Mouse (Mus musculus) embryonic facial prominence, embryonic 13.5 days (tissue): ENCODE results near the gene Krt82. TPM values are rescaled to one million over a fixed set of nuclear protein-coding genes. Genes with fewer than 3 reads are reported as not detected.
"Not testable (repeated sequence)": the region's sequence is repeated elsewhere in the genome, so short reads cannot be mapped to it uniquely, and the experiment has no call there.

ENCODE experiments used
- ATAC-seq: fragments of 200-750 bp; cut with Nextera tagmentation; 2 replicates; pipeline ENCODE4 v1.8.0; 2017; ENCODE audit warnings: low read depth; ENCODE audit not compliant: insufficient number of reproducible peaks, insufficient read depth, low FRiP score, low TSS enrichment
- H3K27ac ChIP-seq: fragments of 300-500 bp; sonication (generic); 2 replicates; pipeline ENCODE4 v1.5.1; 2015; ENCODE audit warnings: moderate library complexity, mild to moderate bottlenecking, inconsistent platforms
- H3K27me3 ChIP-seq: fragments of 300-500 bp; sonication (generic); 2 replicates; pipeline ENCODE4 v1.6.1; 2015; ENCODE audit warnings: mild to moderate bottlenecking, inconsistent platforms
- H3K36me3 ChIP-seq: fragments of 300-500 bp; sonication (generic); 2 replicates; pipeline ENCODE4 v1.6.1; 2015; ENCODE audit warnings: mild to moderate bottlenecking, inconsistent platforms
- H3K4me1 ChIP-seq: fragments of 300-500 bp; sonication (generic); 2 replicates; pipeline ENCODE4 v1.6.1; 2015; ENCODE audit warnings: inconsistent platforms
- H3K4me2 ChIP-seq: fragments of 300-500 bp; sonication (generic); 2 replicates; pipeline ENCODE4 v1.6.1; 2015; ENCODE audit warnings: moderate library complexity, mild to moderate bottlenecking, inconsistent platforms
- H3K4me3 ChIP-seq: fragments of 300-500 bp; sonication (generic); 2 replicates; pipeline ENCODE4 v1.5.1; 2015; ENCODE audit warnings: mild to moderate bottlenecking, inconsistent platforms
- H3K9ac ChIP-seq: fragments of 300-500 bp; sonication (generic); 2 replicates; pipeline ENCODE4 v1.6.1; 2015; ENCODE audit warnings: mild to moderate bottlenecking, inconsistent platforms
- H3K9me3 ChIP-seq: fragments of 300-500 bp; sonication (generic); 2 replicates; pipeline ENCODE4 v1.6.1; 2016; ENCODE audit warnings: inconsistent platforms
- WGBS: fragments of 180-500 bp; shearing (Covaris S2); methylation state at CpG from one replicate; pipeline ENCODE4 v1.1.7; 2015; ENCODE audit warnings: mixed read lengths; 5-methylcytosine and 5-hydroxymethylcytosine counted together
- polyA plus RNA-seq: library from polyadenylated mRNA; unstranded; fragments of >200 nt; fragmentation: Nextera tagmentation; extraction: Ambion mirVana; gene quantifications from 2 replicates; pipeline ENCODE4 v1.2.1, GENCODE M21; 2015

Krt82 gene
- polyA plus RNA-seq, 1 experiment from 2014 or later = not detected

- no peak overlapping the region for H3K9ac ChIP-seq
- H3K4me2 ChIP-seq = peak overlapping the region; percentile 47
- no peaks in the 10 kb centered on the region for H3K9me3 ChIP-seq
- H3K27me3 ChIP-seq = peaks cover 24% of the 10 kb centered on the region
- peaks cover 20% of the 10 kb centered on the region for H3K4me1 ChIP-seq
- under 1% methylated on average over 11 of the region's 11 CpGs for WGBS
- no peak overlapping the region for H3K4me3 ChIP-seq
- no peaks in the 10 kb centered on the region for H3K36me3 ChIP-seq
- H3K27ac ChIP-seq = no peak overlapping the region
- ATAC-seq = peak; percentile 66; the same call in 1 of the 2 replicates
These were observed 2.7 kb upstream of the Krt82 start for GRCm38 (mm10) chr15:101553169-101553568.

DNA sequence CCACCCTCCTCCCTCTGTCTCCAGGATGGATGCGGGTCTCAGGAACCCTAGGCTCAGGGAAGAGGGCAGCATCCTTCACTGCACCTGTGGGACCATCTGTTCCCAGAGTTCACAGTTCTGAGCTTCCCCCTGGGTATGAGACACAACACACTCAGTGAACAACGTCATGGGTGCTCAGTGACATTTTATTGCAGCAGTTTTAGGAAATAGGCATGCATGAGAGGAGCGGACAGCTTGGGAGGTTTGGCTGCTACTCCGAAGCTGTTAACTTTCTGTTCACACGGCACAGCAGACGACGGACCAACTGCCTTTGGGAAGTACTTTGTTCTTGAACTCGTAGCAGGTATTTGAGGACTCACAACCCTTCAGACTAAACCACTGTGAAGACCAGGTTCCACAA, 1.7 kb upstream of the Krt82 start:
- no peak overlapping the region for H3K9ac ChIP-seq
- ATAC-seq = no peak
- peaks cover 11% of the 10 kb centered on the region for H3K4me1 ChIP-seq
- H3K27me3 ChIP-seq = peaks cover 24% of the 10 kb centered on the region
- no peak overlapping the region for H3K27ac ChIP-seq
- no peaks in the 10 kb centered on the region for H3K36me3 ChIP-seq
- 77% methylated on average over 8 of the region's 8 CpGs for WGBS
- H3K4me3 ChIP-seq = no peak overlapping the region
- H3K9me3 ChIP-seq = no peaks in the 10 kb centered on the region
- no peak overlapping the region for H3K4me2 ChIP-seq

- Histone ChIP-seq H3K9ac (no peak overlapping the region), H3K27ac (no peak overlapping the region), H3K9me3 (no peaks in the 10 kb centered on the region), H3K27me3 (no peaks in the 10 kb centered on the region), H3K4me2 (no peak overlapping the region), H3K36me3 (no peaks in the 10 kb centered on the region), H3K4me1 (peaks cover 19% of the 10 kb centered on the region), H3K4me3 (no peak overlapping the region)
- no peak for ATAC-seq
- WGBS = 43% methylated on average over 3 of the region's 3 CpGs
These were observed 6.0 kb downstream of the Krt82 start for GRCm38 (mm10) chr15:101544478-101544877.

GRCm38 (mm10) chr15:101542543-101542942, 7.9 kb downstream of the Krt82 start:
- peaks cover 19% of the 10 kb centered on the region for H3K4me1 ChIP-seq
- H3K4me2 ChIP-seq = no peak overlapping the region
- no peak overlapping the region; the same call in 1 of the 2 replicates for H3K27ac ChIP-seq
- no peak for ATAC-seq
- WGBS = 66% methylated on average over 9 of the region's 9 CpGs
- no peaks in the 10 kb centered on the region for H3K27me3 ChIP-seq
- no peaks in the 10 kb centered on the region for H3K9me3 ChIP-seq
- no peak overlapping the region for H3K4me3 ChIP-seq
- H3K36me3 ChIP-seq = no peaks in the 10 kb centered on the region
- no peak overlapping the region for H3K9ac ChIP-seq

DNA sequence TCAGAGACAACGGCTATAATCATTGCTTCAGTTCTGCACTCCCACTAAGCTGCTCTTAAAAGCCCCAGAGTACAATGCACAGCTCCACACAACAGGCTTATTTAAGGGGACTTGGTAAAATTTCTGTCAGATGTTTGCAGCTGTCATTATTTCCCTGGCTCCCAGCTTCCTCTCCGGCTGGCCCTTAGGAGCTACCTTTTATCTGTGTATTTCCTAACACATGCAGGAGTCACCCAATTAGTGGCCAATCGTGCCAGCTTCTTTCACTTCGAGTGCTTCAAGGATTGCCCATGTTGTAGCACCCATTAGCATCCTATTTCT, 11.9 kb downstream of the Krt82 start:
- Histone ChIP-seq H3K9ac (no peak overlapping the region), H3K9me3 (no peaks in the 10 kb centered on the region), H3K36me3 (no peaks in the 10 kb centered on the region), H3K27ac (no peak overlapping the region), H3K4me1 (peaks cover 17% of the 10 kb centered on the region), H3K4me2 (no peak overlapping the region), H3K27me3 (no peaks in the 10 kb centered on the region), H3K4me3 (no peak overlapping the region)
- WGBS = 47% methylated on average over 4 of the region's 4 CpGs
- no peak for ATAC-seq

- ATAC-seq = no peak
- WGBS = 37% methylated on average over 7 of the region's 7 CpGs
These were observed 12.4 kb downstream of the Krt82 start for GRCm38 (mm10) chr15:101537864-101538579.

GRCm38 (mm10) chr15:101536054-101536850, 14.2 kb downstream of the Krt82 start:
- Histone ChIP-seq H3K27me3 (no peaks in the 10 kb centered on the region), H3K4me3 (no peak overlapping the region), H3K36me3 (no peaks in the 10 kb centered on the region), H3K4me2 (no peak overlapping the region), H3K27ac (peak overlapping the region; percentile 62; the same call in 1 of the 2 replicates), H3K4me1 (peaks cover 8% of the 10 kb centered on the region), H3K9me3 (no peaks in the 10 kb centered on the region), H3K9ac (no peak overlapping the region)
- peak; percentile 35; the same call in 1 of the 2 replicates for ATAC-seq
- 47% methylated on average over 9 of the region's 9 CpGs for WGBS

More at GRCm38 (mm10) chr15:101537864-101538579, 12.4 kb downstream of the Krt82 start:
- Histone ChIP-seq H3K27me3 (no peaks in the 10 kb centered on the region), H3K36me3 (no peaks in the 10 kb centered on the region), H3K9ac (no peak overlapping the region), H3K4me3 (no peak overlapping the region), H3K9me3 (no peaks in the 10 kb centered on the region), H3K4me1 (peaks cover 17% of the 10 kb centered on the region), H3K4me2 (no peak overlapping the region), H3K27ac (no peak overlapping the region)

- Histone ChIP-seq H3K27me3 (no peaks in the 10 kb centered on the region), H3K4me2 (no peak within 1 kb of the TSS), H3K9me3 (no peaks in the 10 kb centered on the region), H3K4me1 (peaks cover 7% of the 10 kb centered on the region), H3K27ac (no peak within 1 kb of the TSS), H3K4me3 (no peak within 1 kb of the TSS), H3K36me3 (no peaks in the 10 kb centered on the region), H3K9ac (no peak within 1 kb of the TSS)
- WGBS = 83% methylated on average over 7 of the region's 7 CpGs
- no peak for ATAC-seq
These were observed 17.7 kb downstream of the Krt82 start, which contains the start of gene Krt84 for GRCm38 (mm10) chr15:101532720-101533119. Gene Krt84, minus strand, starts transcription at chr15:101532820.

DNA sequence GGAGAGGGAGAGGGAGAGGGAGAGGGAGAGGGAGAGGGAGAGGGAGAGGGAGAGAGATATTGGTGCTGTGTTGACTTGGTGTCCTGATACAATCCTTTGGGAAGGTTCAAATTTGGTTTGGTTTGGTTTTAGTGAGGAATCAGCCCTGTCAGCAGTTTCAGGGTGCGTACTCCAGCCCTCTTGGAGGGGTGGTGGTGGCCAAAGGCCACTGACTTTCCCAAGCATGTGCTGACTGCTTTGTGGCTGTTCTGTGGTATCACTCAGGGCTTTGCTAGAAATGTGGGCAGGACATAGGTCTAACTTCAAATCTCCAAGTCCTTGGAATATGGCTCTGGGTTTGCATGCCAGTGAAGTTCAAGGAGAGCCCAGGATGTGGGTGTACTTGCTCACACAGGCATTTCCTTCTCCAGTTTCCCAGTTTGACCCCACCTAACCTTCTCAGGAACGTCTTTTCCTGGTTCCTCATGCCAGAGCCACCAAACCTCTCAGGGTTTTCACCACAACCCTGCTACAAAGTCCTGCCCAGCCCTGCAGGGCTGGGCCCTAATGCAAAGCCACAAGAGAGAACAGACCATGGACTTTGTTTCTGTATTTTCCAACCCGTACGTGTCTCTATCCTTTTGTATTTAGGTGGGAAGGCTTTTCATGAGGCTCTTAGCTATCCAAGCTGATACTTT, 27.8 kb downstream of the Krt82 start:
- no peak overlapping the region for H3K4me2 ChIP-seq
- no peak for ATAC-seq
- no peaks in the 10 kb centered on the region for H3K9me3 ChIP-seq
- no peak overlapping the region for H3K27ac ChIP-seq
- H3K27me3 ChIP-seq = peaks cover 8% of the 10 kb centered on the region; the same call in 1 of the 2 replicates
- 66% methylated on average over 4 of the region's 4 CpGs for WGBS
- no peak overlapping the region for H3K4me3 ChIP-seq
- H3K4me1 ChIP-seq = no peaks in the 10 kb centered on the region
- no peaks in the 10 kb centered on the region for H3K36me3 ChIP-seq
- no peak overlapping the region for H3K9ac ChIP-seq

DNA sequence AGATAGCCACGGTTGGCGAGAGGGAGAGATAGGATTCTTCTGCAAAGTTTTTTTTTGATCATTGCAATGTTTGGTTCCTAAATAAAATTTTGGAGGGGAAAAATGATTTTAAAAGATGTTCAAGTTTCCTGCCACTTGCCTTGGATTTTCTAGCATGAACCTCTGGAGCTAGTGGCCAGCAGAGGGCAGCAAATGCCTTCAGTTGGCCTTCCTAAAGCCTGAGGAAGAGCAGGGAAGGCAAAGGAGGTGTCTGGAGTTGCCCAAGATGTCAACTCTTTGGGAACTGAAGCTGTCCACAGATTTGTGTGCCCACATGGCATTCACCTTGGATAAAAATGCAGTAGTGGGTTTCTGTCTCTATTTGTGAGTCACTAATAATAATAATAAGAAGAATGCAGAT, 30.7 kb downstream of the Krt82 start:
- H3K36me3 ChIP-seq = no peaks in the 10 kb centered on the region
- no peaks in the 10 kb centered on the region for H3K9me3 ChIP-seq
- no peak overlapping the region for H3K4me3 ChIP-seq
- no peaks in the 10 kb centered on the region for H3K4me1 ChIP-seq
- no peak overlapping the region for H3K9ac ChIP-seq
- H3K27ac ChIP-seq = no peak overlapping the region
- no peak overlapping the region for H3K4me2 ChIP-seq
- peaks cover 8% of the 10 kb centered on the region; the same call in 1 of the 2 replicates for H3K27me3 ChIP-seq
- no peak for ATAC-seq
- WGBS = 16% methylated on average over 2 of the region's 2 CpGs

GRCm38 (mm10) chr15:101517161-101517560, 33.3 kb downstream of the Krt82 start, which contains the start of gene Gm49425:
Gene Gm49425, minus strand, starts transcription at chr15:101517261.
- not testable (repeated sequence) for H3K27ac ChIP-seq, H3K9me3 ChIP-seq, H3K36me3 ChIP-seq, H3K4me3 ChIP-seq, H3K9ac ChIP-seq, H3K4me1 ChIP-seq, ATAC-seq, H3K27me3 ChIP-seq, H3K4me2 ChIP-seq
- 72% methylated on average over 2 of the region's 2 CpGs for WGBS
